Mouse (Mus musculus) bone marrow macrophage, adult 2 months (primary cell): ENCODE measurements around the gene Thbs1.

ENCODE experiments used
- CTCF ChIP-seq: IDR thresholded peaks from 2 replicates; pipeline ENCODE4 v1.5.1; 2012; ENCODE audit warnings: low read depth, mild to moderate bottlenecking, low read length, moderate library complexity
- POLR2A ChIP-seq: IDR thresholded peaks from 2 replicates; pipeline ENCODE4 v1.6.1; 2012; ENCODE audit warnings: mild to moderate bottlenecking, low read depth, low read length, borderline replicate concordance

- TF ChIP-seq CTCF (no peak), POLR2A (no peak)
Observed at GRCm38 (mm10) chr2:118079131-118079530, 32.5 kb upstream of the Thbs1 start.
